Mouse (Mus musculus) hindbrain, embryonic 13.5 days (tissue): ENCODE measurements around the gene Cyfip1. TPM values are rescaled to one million over a fixed set of nuclear protein-coding genes. Genes with fewer than 3 reads are reported as not detected.

Experiments
- ATAC-seq: fragments of 200-750 bp; cut with Nextera tagmentation; 2 replicates; pipeline ENCODE4 v1.8.0; 2017; ENCODE audit warnings: moderate TSS enrichment; ENCODE audit not compliant: low FRiP score
- H3K27ac ChIP-seq: fragments of 300-500 bp; sonication (generic); 2 replicates; pipeline ENCODE4 v1.5.1; 2015; ENCODE audit warnings: inconsistent platforms, mild to moderate bottlenecking, moderate library complexity
- H3K27me3 ChIP-seq: fragments of 300-500 bp; sonication (generic); 2 replicates; pipeline ENCODE4 v1.6.1; 2015; ENCODE audit warnings: mild to moderate bottlenecking, inconsistent platforms
- H3K36me3 ChIP-seq: fragments of 300-500 bp; sonication (generic); 2 replicates; pipeline ENCODE4 v1.6.1; 2015; ENCODE audit warnings: mild to moderate bottlenecking, inconsistent platforms
- H3K4me1 ChIP-seq: fragments of 300-500 bp; sonication (generic); replicated peaks from 2 replicates; pipeline ENCODE4 v1.6.1; 2015; ENCODE audit warnings: inconsistent platforms
- H3K4me2 ChIP-seq: fragments of 300-500 bp; sonication (generic); 2 replicates; pipeline ENCODE4 v1.6.1; 2015; ENCODE audit warnings: inconsistent platforms, mild to moderate bottlenecking, moderate library complexity
- H3K4me3 ChIP-seq: fragments of 300-500 bp; sonication (generic); 2 replicates; pipeline ENCODE4 v1.5.1; 2015; ENCODE audit warnings: mild to moderate bottlenecking, inconsistent platforms
- H3K9ac ChIP-seq: fragments of 300-500 bp; sonication (generic); 2 replicates; pipeline ENCODE4 v1.6.1; 2015; ENCODE audit warnings: mild to moderate bottlenecking, inconsistent platforms
- H3K9me3 ChIP-seq: fragments of 300-500 bp; sonication (generic); 2 replicates; pipeline ENCODE4 v1.6.1; 2016; ENCODE audit warnings: inconsistent platforms
- WGBS: fragments of 180-500 bp; shearing (Covaris S2); methylation state at CpG from one replicate; pipeline ENCODE4 v1.1.7; 2015; 5-methylcytosine and 5-hydroxymethylcytosine counted together
- polyA plus RNA-seq: library from polyadenylated mRNA; unstranded; fragments of >200 nt; fragmentation: Nextera tagmentation; extraction: Ambion mirVana; gene quantifications from 2 replicates; pipeline ENCODE4 v1.2.1, GENCODE M21; 2015

Cyfip1 gene
- polyA plus RNA-seq: 50.2 and 51.0 TPM in 2 replicates

GRCm38 (mm10) chr7:55841445-55841844, at the start of gene Cyfip1:
Gene Cyfip1 (plus strand): TSS chr7:55841745.
- H3K27ac ChIP-seq: peak within 1 kb of the TSS; percentile 93
- peak within 1 kb of the TSS; percentile 94 for H3K4me3 ChIP-seq
- no peaks in the 10 kb centered on the region for H3K36me3 ChIP-seq
- WGBS: 55% methylated on average over 7 of the region's 7 CpGs
- peaks cover 18% of the 10 kb centered on the region for H3K4me1 ChIP-seq
- no peaks in the 10 kb centered on the region for H3K9me3 ChIP-seq
- H3K27me3 ChIP-seq: no peaks in the 10 kb centered on the region
- peak within 1 kb of the TSS; percentile 96 for H3K9ac ChIP-seq
- H3K4me2 ChIP-seq: peak within 1 kb of the TSS; percentile 78
- ATAC-seq: peak; percentile 36

DNA sequence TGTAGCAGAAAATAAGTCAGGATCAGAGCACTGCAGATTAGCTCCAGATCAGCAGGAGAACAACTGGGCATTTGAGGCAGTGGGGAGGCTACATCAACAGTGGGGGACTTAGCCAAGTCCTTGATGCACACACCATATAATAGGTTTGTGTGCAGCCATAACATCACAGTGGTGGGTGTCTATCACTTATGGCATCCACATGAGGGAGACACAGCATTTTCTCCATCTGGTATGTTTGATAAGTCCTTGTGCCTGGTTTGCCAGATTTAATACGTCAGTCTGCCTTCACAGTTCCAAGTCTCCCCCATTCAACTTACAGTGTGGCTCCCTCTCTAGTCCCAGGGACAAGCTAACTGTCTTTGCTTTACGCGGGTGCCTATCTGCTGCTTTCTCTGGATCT, 49.3 kb upstream of the Cyfip1 start:
- H3K4me1 ChIP-seq: peaks cover 16% of the 10 kb centered on the region
- no peak overlapping the region for H3K4me3 ChIP-seq
- WGBS: 74% methylated on average over 3 of the region's 3 CpGs
- 0 out of 2 replicates have a peak overlapping the region, but pooled peaks have one; percentile 6 for H3K9ac ChIP-seq
- no peak for ATAC-seq
- no peak overlapping the region for H3K27ac ChIP-seq
- no peak overlapping the region for H3K4me2 ChIP-seq
- peaks cover 14% of the 10 kb centered on the region for H3K36me3 ChIP-seq
- no peaks in the 10 kb centered on the region for H3K27me3 ChIP-seq
- H3K9me3 ChIP-seq: no peaks in the 10 kb centered on the region

DNA sequence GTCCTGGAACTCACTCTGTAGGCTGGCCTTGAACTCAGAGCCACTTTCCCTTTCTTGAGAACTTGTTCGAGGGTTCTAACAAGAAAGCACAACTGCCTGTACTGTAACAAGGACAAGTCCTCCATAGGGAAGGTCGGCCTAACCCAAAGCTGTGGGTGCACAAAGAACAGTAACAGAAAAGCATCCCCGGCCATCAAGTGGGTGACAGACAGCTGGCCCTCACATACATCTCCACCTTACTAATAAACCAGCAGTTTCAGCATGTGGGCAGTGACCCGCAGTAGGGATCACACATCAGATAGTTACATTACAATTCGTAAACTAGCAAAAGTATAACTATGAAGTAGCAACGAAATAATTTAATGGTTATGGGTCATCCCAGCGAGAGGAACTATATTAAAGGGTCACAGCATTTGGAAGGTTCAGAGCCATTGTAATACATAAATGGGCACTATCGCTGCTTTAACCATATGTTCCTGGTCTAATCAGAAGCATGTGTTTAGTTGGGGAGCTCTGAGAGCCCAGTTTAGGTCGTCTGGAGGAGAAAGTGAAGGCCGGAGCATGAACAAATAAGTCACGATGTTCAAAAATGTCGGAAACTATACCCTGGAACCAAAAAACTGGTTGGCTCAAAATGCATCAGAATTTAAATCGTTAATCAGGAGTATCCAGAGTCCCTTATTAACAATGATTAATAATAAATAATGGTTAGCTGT, 48.2 kb upstream of the Cyfip1 start:
- Histone ChIP-seq H3K27me3 (no peaks in the 10 kb centered on the region), H3K4me1 (peaks cover 16% of the 10 kb centered on the region), H3K4me2 (peak overlapping the region; percentile 76), H3K9me3 (no peaks in the 10 kb centered on the region), H3K36me3 (peaks cover 22% of the 10 kb centered on the region), H3K9ac (peak overlapping the region; percentile 91), H3K27ac (peak overlapping the region; percentile 86), H3K4me3 (peak overlapping the region; percentile 73)
- ATAC-seq: peak; percentile 62
- WGBS: 35% methylated on average over 13 of the region's 13 CpGs

GRCm38 (mm10) chr7:55793952-55794603, 47.5 kb upstream of the Cyfip1 start, which contains the start of gene Tubgcp5:
Gene Tubgcp5 (plus strand): TSS chr7:55794154.
- Histone ChIP-seq H3K4me2 (peak within 1 kb of the TSS; percentile 76), H3K27ac (peak within 1 kb of the TSS; percentile 86), H3K4me3 (peak within 1 kb of the TSS; percentile 73), H3K9ac (peak within 1 kb of the TSS; percentile 91), H3K27me3 (no peaks in the 10 kb centered on the region), H3K4me1 (peaks cover 16% of the 10 kb centered on the region), H3K36me3 (peaks cover 27% of the 10 kb centered on the region), H3K9me3 (no peaks in the 10 kb centered on the region)
- under 1% methylated on average over 51 of the region's 51 CpGs for WGBS
- peak; percentile 100 for ATAC-seq

GRCm38 (mm10) chr7:55799981-55800380, 41.6 kb upstream of the Cyfip1 start:
- WGBS: 88% methylated on average over 3 of the region's 3 CpGs
- Histone ChIP-seq H3K36me3 (peaks cover 73% of the 10 kb centered on the region), H3K27ac (no peak overlapping the region), H3K4me2 (no peak overlapping the region), H3K4me3 (no peak overlapping the region), H3K9me3 (no peaks in the 10 kb centered on the region), H3K4me1 (peaks cover 5% of the 10 kb centered on the region), H3K27me3 (no peaks in the 10 kb centered on the region), H3K9ac (no peak overlapping the region)
- no peak for ATAC-seq

DNA sequence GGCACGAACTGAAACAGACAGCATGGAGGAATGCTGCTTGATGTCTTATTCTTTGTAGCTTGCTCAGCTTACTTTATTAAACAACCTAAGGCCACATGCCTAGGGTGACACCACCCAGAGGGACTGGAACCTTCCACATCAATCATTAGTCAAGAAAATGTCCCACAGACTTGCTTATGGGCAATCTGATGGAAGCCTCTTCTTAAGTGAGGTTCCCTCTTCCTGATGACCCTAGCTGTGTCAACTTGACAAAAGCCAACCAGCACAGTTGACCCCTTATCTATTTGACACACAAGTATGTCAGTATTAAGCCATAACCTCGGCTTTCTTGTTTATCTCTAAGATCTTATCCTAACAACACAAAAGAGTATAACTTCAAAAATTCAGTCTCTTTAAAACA, 31.6 kb upstream of the Cyfip1 start:
- H3K36me3 ChIP-seq: peaks cover 84% of the 10 kb centered on the region
- no peak for ATAC-seq
- 95% methylated on average over 2 of the region's 2 CpGs for WGBS

GRCm38 (mm10) chr7:55824468-55824867, 17.1 kb upstream of the Cyfip1 start:
- Histone ChIP-seq H3K27ac (no peak overlapping the region), H3K36me3 (peaks cover 87% of the 10 kb centered on the region)

More for the DNA sequence above, 31.6 kb upstream of the Cyfip1 start:
- Histone ChIP-seq H3K4me1 (no peaks in the 10 kb centered on the region), H3K9ac (no peak overlapping the region), H3K4me2 (no peak overlapping the region), H3K9me3 (no peaks in the 10 kb centered on the region), H3K27ac (no peak overlapping the region), H3K27me3 (no peaks in the 10 kb centered on the region), H3K4me3 (no peak overlapping the region)

DNA sequence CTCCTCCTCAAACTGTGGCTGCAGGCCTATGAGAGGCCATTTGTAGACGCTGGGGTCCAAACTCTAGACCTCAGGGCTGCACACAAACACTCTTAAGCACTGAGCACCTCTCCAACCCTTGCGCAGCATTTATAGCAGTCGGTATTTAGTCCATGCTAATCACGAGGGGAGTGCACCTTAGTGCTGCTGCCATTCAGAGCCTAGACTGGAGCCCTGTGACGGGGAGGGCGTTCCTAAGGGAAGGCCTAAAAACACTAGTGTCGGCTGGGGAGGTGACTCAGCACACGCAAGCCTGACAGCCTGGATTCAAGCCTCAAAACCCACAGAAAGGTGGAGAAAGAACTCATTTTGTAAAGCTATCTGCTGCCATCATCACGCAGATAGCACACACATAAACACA, 14.0 kb upstream of the Cyfip1 start:
- 86% methylated on average over 9 of the region's 9 CpGs for WGBS
- no peaks in the 10 kb centered on the region for H3K9me3 ChIP-seq
- H3K27ac ChIP-seq: no peak overlapping the region
- H3K4me1 ChIP-seq: no peaks in the 10 kb centered on the region
- no peak overlapping the region for H3K4me3 ChIP-seq
- H3K36me3 ChIP-seq: peaks cover 82% of the 10 kb centered on the region
- no peak overlapping the region for H3K9ac ChIP-seq
- no peaks in the 10 kb centered on the region for H3K27me3 ChIP-seq
- no peak overlapping the region for H3K4me2 ChIP-seq
- ATAC-seq: no peak

More at GRCm38 (mm10) chr7:55824468-55824867, 17.1 kb upstream of the Cyfip1 start:
- WGBS: 85% methylated on average over 5 of the region's 5 CpGs
- Histone ChIP-seq H3K9ac (no peak overlapping the region), H3K27me3 (no peaks in the 10 kb centered on the region), H3K9me3 (no peaks in the 10 kb centered on the region), H3K4me1 (no peaks in the 10 kb centered on the region), H3K4me3 (no peak overlapping the region), H3K4me2 (no peak overlapping the region)
- ATAC-seq: no peak

DNA sequence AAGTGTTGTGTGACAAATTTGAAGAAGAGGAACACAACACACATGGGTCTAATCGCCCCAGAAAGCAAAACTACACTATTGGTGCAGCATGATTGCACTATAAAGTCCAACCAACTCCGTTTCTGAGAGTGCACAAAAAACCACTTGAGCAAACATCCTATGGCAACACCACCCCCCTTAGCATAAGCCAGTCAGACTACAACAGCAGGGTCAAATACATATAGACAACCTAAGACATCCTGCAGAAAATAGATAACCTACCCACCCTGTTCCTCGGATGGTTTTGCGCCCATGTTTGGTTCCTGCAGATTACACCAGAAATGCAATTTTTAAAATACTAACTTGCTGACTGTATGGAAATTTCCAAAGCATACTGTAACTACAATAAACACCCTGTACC, 4.7 kb upstream of the Cyfip1 start:
- Histone ChIP-seq H3K9ac (no peak overlapping the region), H3K9me3 (no peaks in the 10 kb centered on the region), H3K27ac (no peak overlapping the region), H3K4me1 (peaks cover 7% of the 10 kb centered on the region), H3K27me3 (no peaks in the 10 kb centered on the region), H3K36me3 (peaks cover 12% of the 10 kb centered on the region), H3K4me2 (no peak overlapping the region), H3K4me3 (no peak overlapping the region)
- ATAC-seq: no peak
- 92% methylated on average over 4 of the region's 4 CpGs for WGBS

- peak; percentile 93 for ATAC-seq
- no peaks in the 10 kb centered on the region for H3K27me3 ChIP-seq
- under 1% methylated on average over 37 of the region's 47 CpGs for WGBS
- H3K9me3 ChIP-seq: no peaks in the 10 kb centered on the region
- peak overlapping the region; percentile 94 for H3K4me3 ChIP-seq
- peak overlapping the region; percentile 78 for H3K4me2 ChIP-seq
- peaks cover 18% of the 10 kb centered on the region for H3K4me1 ChIP-seq
- no peaks in the 10 kb centered on the region for H3K36me3 ChIP-seq
- peak overlapping the region; percentile 93 for H3K27ac ChIP-seq
- peak overlapping the region; percentile 96 for H3K9ac ChIP-seq
Observed at GRCm38 (mm10) chr7:55841977-55842503, 495 bp downstream of the Cyfip1 start.

DNA sequence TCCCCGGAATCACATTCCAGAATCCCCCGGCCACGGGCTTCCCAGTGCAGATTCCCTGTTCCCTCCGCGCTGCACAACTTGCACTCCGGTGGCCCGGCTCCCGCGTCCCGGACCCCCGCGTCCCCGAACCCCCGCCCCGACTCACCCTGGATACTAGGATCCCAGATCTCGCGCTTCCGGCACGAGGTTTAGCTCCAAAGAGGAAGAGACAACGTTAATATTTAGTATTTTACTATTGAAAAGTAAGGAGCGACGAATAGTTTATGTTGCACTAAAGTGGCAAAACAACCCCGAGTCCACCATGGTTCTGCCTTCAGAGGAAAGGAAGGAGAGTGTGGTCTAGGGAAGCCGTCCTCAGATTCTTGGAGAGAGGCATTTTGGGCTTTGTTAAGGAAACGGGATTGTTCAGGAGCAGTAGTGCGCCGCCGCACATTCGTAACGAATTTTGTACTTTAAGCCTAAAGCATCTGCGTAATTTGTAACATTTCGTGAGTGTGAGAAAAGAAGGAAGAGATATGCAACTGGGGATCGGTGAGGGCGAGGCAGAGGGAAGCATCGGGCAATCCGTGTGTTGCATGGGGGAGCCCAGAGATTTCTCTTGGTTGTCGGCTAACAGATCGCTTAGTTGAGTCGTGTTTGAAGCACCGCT, 1.1 kb downstream of the Cyfip1 start:
- Histone ChIP-seq H3K4me3 (peak overlapping the region; percentile 94), H3K4me1 (peaks cover 18% of the 10 kb centered on the region), H3K4me2 (peak overlapping the region; percentile 78), H3K36me3 (no peaks in the 10 kb centered on the region), H3K9ac (peak overlapping the region; percentile 96), H3K27me3 (no peaks in the 10 kb centered on the region), H3K27ac (peak overlapping the region; percentile 93), H3K9me3 (no peaks in the 10 kb centered on the region)
- ATAC-seq: peak; percentile 69
- under 1% methylated on average over 40 of the region's 40 CpGs for WGBS
